Mouse (Mus musculus): Measurements from ENCODE around the gene Micu1. TPM values are rescaled to one million over a fixed set of nuclear protein-coding genes. Genes with fewer than 3 reads are reported as not detected.

Gene Micu1
- polyA plus RNA-seq, 1 experiment = 57.5 TPM

- H3K36me3 ChIP-seq (ENCODE audit: control insufficient read depth, insufficient read depth, low read length) = no peaks in the 10 kb centered on the region
- H3K4me1 ChIP-seq (replicated peaks; ENCODE audit: control insufficient read depth, insufficient read depth, low read length) = no peaks in the 10 kb centered on the region
- no peak for TF ChIP-seq CTCF (IDR thresholded peaks at IDR 0.05; ENCODE audit: borderline replicate concordance, control insufficient read depth, extremely low read depth, insufficient read depth, low read length, poor library complexity)
- TF ChIP-seq POLR2A (IDR thresholded peaks at IDR 0.05; ENCODE audit: control insufficient read depth, extremely low read depth, insufficient read depth, low read length, poor library complexity) = no peak
- H3K27ac ChIP-seq (ENCODE audit: control insufficient read depth, insufficient read depth, low read length) = no peak overlapping the region
- DNase-seq = no peak
- no peaks in the 10 kb centered on the region for H3K27me3 ChIP-seq (ENCODE audit: control insufficient read depth, insufficient read depth, low read length)
- H3K4me3 ChIP-seq (ENCODE audit: control insufficient read depth, insufficient read depth, low read length) = no peak overlapping the region
- 98% methylated on average over 5 of the region's 5 CpGs for WGBS
Measured at GRCm38 (mm10) chr10:59843125-59843524, 140.8 kb downstream of the Micu1 start.

- Histone ChIP-seq H3K4me1 (replicated peaks; ENCODE audit: control insufficient read depth, insufficient read depth, low read length) (no peaks in the 10 kb centered on the region; the same call in none of the 2 replicates), H3K4me3 (ENCODE audit: control insufficient read depth, insufficient read depth, low read length) (no peak overlapping the region), H3K27ac (ENCODE audit: control insufficient read depth, insufficient read depth, low read length) (no peak overlapping the region), H3K36me3 (ENCODE audit: control insufficient read depth, insufficient read depth, low read length) (no peaks in the 10 kb centered on the region), H3K27me3 (ENCODE audit: control insufficient read depth, insufficient read depth, low read length) (no peaks in the 10 kb centered on the region)
- DNase-seq = no peak
- TF ChIP-seq POLR2A (IDR thresholded peaks at IDR 0.05; ENCODE audit: control insufficient read depth, extremely low read depth, insufficient read depth, low read length, poor library complexity) = no peak
- TF ChIP-seq CTCF (IDR thresholded peaks at IDR 0.05; ENCODE audit: borderline replicate concordance, control insufficient read depth, extremely low read depth, insufficient read depth, low read length, poor library complexity) = no peak
- 84% methylated on average over 9 of the region's 9 CpGs for WGBS
Measured at GRCm38 (mm10) chr10:59844686-59845085, 142.4 kb downstream of the Micu1 start.

GRCm38 (mm10) chr10:59846416-59846815, 144.1 kb downstream of the Micu1 start:
- Histone ChIP-seq H3K4me1 (replicated peaks; ENCODE audit: control insufficient read depth, insufficient read depth, low read length) (no peaks in the 10 kb centered on the region; the same call in none of the 2 replicates), H3K27ac (ENCODE audit: control insufficient read depth, insufficient read depth, low read length) (no peak overlapping the region), H3K36me3 (ENCODE audit: control insufficient read depth, insufficient read depth, low read length) (no peaks in the 10 kb centered on the region)

GRCm38 (mm10) chr10:59848079-59848877, 146.0 kb downstream of the Micu1 start:
- Histone ChIP-seq H3K4me3 (ENCODE audit: control insufficient read depth, insufficient read depth, low read length) (no peak overlapping the region), H3K36me3 (ENCODE audit: control insufficient read depth, insufficient read depth, low read length) (no peaks in the 10 kb centered on the region), H3K27me3 (ENCODE audit: control insufficient read depth, insufficient read depth, low read length) (no peaks in the 10 kb centered on the region), H3K27ac (ENCODE audit: control insufficient read depth, insufficient read depth, low read length) (no peak overlapping the region), H3K4me1 (replicated peaks; ENCODE audit: control insufficient read depth, insufficient read depth, low read length) (no peaks in the 10 kb centered on the region; the same call in none of the 2 replicates)
- TF ChIP-seq CTCF (IDR thresholded peaks at IDR 0.05; ENCODE audit: borderline replicate concordance, control insufficient read depth, extremely low read depth, insufficient read depth, low read length, poor library complexity) = no peak
- no peak for TF ChIP-seq POLR2A (IDR thresholded peaks at IDR 0.05; ENCODE audit: control insufficient read depth, extremely low read depth, insufficient read depth, low read length, poor library complexity)
- WGBS = 74% methylated on average over 11 of the region's 11 CpGs
- no peak for DNase-seq

More at GRCm38 (mm10) chr10:59846416-59846815, 144.1 kb downstream of the Micu1 start:
- 94% methylated on average over 6 of the region's 6 CpGs for WGBS
- no peak overlapping the region for H3K4me3 ChIP-seq (ENCODE audit: control insufficient read depth, insufficient read depth, low read length)
- DNase-seq = no peak
- TF ChIP-seq POLR2A (IDR thresholded peaks at IDR 0.05; ENCODE audit: control insufficient read depth, extremely low read depth, insufficient read depth, low read length, poor library complexity) = no peak
- no peak for TF ChIP-seq CTCF (IDR thresholded peaks at IDR 0.05; ENCODE audit: borderline replicate concordance, control insufficient read depth, extremely low read depth, insufficient read depth, low read length, poor library complexity)
- no peaks in the 10 kb centered on the region for H3K27me3 ChIP-seq (ENCODE audit: control insufficient read depth, insufficient read depth, low read length)

- Histone ChIP-seq H3K4me3 (ENCODE audit: control insufficient read depth, insufficient read depth, low read length) (no peak overlapping the region), H3K27ac (ENCODE audit: control insufficient read depth, insufficient read depth, low read length) (no peak overlapping the region), H3K36me3 (ENCODE audit: control insufficient read depth, insufficient read depth, low read length) (no peaks in the 10 kb centered on the region), H3K4me1 (replicated peaks; ENCODE audit: control insufficient read depth, insufficient read depth, low read length) (no peaks in the 10 kb centered on the region; the same call in none of the 2 replicates), H3K27me3 (ENCODE audit: control insufficient read depth, insufficient read depth, low read length) (no peaks in the 10 kb centered on the region)
- no peak for DNase-seq
- WGBS = 90% methylated on average over 9 of the region's 9 CpGs
- TF ChIP-seq CTCF (IDR thresholded peaks at IDR 0.05; ENCODE audit: borderline replicate concordance, control insufficient read depth, extremely low read depth, insufficient read depth, low read length, poor library complexity) = no peak
- TF ChIP-seq POLR2A (IDR thresholded peaks at IDR 0.05; ENCODE audit: control insufficient read depth, extremely low read depth, insufficient read depth, low read length, poor library complexity) = no peak
Measured at GRCm38 (mm10) chr10:59848953-59849352, 146.7 kb downstream of the Micu1 start.

- no peak for DNase-seq
- H3K27me3 ChIP-seq (ENCODE audit: control insufficient read depth, insufficient read depth, low read length) = no peaks in the 10 kb centered on the region
- H3K4me3 ChIP-seq (ENCODE audit: control insufficient read depth, insufficient read depth, low read length) = no peak overlapping the region
- H3K4me1 ChIP-seq (replicated peaks; ENCODE audit: control insufficient read depth, insufficient read depth, low read length) = no peaks in the 10 kb centered on the region; the same call in none of the 2 replicates
- 95% methylated on average over 7 of the region's 7 CpGs for WGBS
- TF ChIP-seq POLR2A (IDR thresholded peaks at IDR 0.05; ENCODE audit: control insufficient read depth, extremely low read depth, insufficient read depth, low read length, poor library complexity) = no peak
- no peak overlapping the region for H3K27ac ChIP-seq (ENCODE audit: control insufficient read depth, insufficient read depth, low read length)
- no peaks in the 10 kb centered on the region for H3K36me3 ChIP-seq (ENCODE audit: control insufficient read depth, insufficient read depth, low read length)
Measured at GRCm38 (mm10) chr10:59849371-59849770, 147.1 kb downstream of the Micu1 start.

Data from thymus, adult 2 months (tissue).